Mouse (Mus musculus) spleen, adult 2 months (tissue): ENCODE results near the gene Bzw2.

Experiments
- CTCF ChIP-seq: fragments of 200-500 bp; IDR thresholded peaks from 2 replicates; pipeline ENCODE4 v1.5.1; 2011; ENCODE audit warnings: mild to moderate bottlenecking, inconsistent platforms; ENCODE audit not compliant: insufficient read depth, insufficient read length, insufficient replicate concordance; ENCODE audit errors: extremely low read depth
- POLR2A ChIP-seq: fragments of 200-500 bp; IDR thresholded peaks from 2 replicates; pipeline ENCODE4 v1.6.1; 2011; ENCODE audit warnings: low read depth, low read length, inconsistent platforms

DNA sequence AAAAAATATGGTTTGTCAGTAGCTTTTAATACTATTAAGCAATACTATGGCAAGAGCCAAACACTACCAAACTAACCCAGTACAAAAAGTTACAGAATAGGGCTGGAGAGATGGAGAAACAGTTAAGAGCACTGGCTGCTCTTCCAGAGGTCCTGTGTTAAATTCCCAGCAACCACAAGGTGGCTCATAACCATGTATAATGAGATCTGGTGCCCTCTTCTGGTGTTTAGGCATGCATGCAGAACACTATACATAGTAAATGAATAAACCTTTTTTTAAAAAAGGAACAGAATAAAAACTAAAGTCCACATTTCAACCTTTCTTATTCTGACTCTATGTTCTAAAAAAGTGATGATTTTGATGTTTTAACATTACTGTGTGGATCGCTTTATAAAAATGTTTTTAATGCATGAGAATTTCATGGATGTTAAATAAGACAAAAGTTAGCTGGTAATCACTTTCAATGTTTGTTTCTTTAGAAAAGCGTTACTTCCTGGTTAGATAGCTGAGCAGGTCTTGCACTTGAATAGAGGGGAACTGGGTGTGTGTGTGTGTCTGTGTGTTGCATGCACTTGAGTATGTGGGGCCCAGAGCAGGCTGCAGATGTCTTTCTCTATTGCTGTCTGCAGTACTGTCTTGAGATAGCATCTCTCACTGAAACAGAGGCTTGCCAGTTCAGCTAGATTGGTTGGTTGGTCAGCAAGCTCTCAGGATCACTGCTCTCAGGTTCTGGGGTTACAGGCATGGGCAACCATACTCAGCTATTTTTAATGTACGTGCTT, 11.5 kb downstream of the Bzw2 start:
- TF ChIP-seq CTCF = no peak
- no peak for TF ChIP-seq POLR2A
